Mouse (Mus musculus): ENCODE data around the gene Hist3h2a.

DNA sequence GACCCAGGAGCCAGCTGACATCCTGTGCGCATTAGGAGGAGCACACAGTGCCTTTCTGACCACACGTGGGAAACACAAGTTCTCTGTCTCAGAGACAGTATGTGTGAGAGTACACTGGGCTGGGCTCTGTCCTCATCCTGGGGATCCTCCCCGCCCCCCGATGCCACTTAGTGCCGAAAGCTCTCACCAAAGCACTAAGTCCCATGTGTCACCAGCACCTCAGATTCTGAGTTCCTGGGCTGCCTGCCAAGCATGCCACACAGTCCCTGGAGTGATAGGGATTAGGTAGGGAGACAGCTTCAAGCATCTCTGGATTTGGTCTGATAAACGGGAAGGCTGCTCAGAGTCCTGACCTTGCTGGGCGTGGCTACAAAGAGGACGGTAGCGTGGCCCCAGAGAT lies 36.3 kb downstream of the Hist3h2a start:
- no peak for TF ChIP-seq CTCF (IDR thresholded peaks at IDR 0.05; ENCODE audit: low read depth, low read length)
- no peak for TF ChIP-seq POLR2A (IDR thresholded peaks at IDR 0.05; ENCODE audit: insufficient read depth, low read length)

Measured in ES-Bruce4 (cell line).